8 mouse cellular contexts compared by ENCODE assay signal in the genomic region with DNA sequence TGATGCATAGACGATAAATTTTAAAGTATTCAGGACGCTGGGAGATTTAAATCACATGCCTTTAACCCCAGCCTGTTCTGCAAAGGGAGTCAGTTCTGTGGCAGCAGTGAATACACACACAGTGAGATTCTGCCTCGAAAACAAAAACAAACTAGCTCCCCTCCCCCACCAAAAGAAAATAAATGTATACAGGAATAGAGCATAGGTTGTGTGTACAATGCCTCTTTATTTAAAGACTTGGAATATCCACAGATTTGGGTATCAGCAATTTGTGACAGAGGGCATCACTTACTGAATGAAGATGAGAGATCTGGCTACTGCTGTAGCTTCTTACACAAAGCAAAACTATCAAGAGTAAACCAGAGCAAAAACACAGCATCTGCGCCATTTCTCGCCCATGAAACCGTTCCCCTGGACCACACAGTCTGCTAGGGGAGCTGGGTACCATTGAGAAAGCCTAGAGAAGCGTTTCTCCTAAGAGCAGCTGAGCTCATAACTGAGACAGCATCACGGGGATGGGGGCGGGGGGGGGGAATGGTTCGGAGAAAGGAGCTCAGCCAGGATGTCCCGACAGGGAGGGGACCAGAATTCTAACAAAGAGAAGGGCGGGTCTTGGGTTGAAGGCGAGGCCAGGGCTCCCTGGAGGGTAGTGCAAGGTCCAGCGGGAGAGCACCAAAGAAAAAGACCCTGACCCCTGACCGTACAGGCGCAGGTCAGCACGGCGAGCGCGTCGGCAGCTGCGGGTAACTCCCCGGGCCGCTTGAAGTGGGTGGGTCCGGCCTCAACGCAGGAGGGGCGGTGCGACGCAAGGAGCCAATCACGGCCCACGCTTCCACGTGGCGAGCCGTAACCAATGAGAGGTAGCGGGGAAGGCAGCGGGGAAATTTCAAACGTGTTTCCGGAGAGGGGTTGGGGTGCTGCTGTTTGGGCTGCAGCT. TPM values are rescaled to one million over a fixed set of nuclear protein-coding genes. Genes with fewer than 3 reads are reported as not detected.
DNase-seq lines count a peak whose midpoint lies in the region; ATAC-seq lines count a peak whose summit lies in the region.

Gene Ttk (plus strand): TSS at position 879 of the 937 bp plus-strand sequence.

- DNase-seq in NIH3T3 (ENCODE audit: low read depth), result peak; percentile 92
- peak; percentile 94 to 96 for DNase-seq in cerebellum, postnatal 10 days
- peak; percentile 85 to 90 for DNase-seq in frontal cortex, postnatal 14 days (ENCODE audit: low spot score in 2 of 2)
- DNase-seq in hindbrain, embryonic 14.5 days (ENCODE audit: low spot score), result peak; percentile 93
- peak; percentile 87 to 89 for DNase-seq in layer of hippocampus, postnatal 36 days
- DNase-seq in lung, postnatal 36 days, result peak; percentile 93
- peak; percentile 95 for DNase-seq in retina, postnatal 1 day
- peak; percentile 84 to 86 for DNase-seq in urinary bladder, adult 18-20 months (ENCODE audit: low spot score in 2 of 2)

- H3K27me3 ChIP-seq in hindbrain, embryonic 14.5 days (ENCODE audit: control insufficient read depth, insufficient read depth, low read length), result no peaks in the 10 kb centered on the region

- 1% methylated on average over 38 of the region's 38 CpGs for WGBS in hindbrain, embryonic 14.5 days

- peak within 1 kb of the TSS; percentile 85 for H3K9ac ChIP-seq in hindbrain, embryonic 14.5 days

- no peaks in the 10 kb centered on the region for H3K9me3 ChIP-seq in hindbrain, embryonic 14.5 days (ENCODE audit: control insufficient read depth, low read length)

- peak within 1 kb of the TSS; percentile 76 for H3K4me2 ChIP-seq in hindbrain, embryonic 14.5 days (replicated peaks)

- peak within 1 kb of the TSS; percentile 59 for H3K4me3 ChIP-seq in hindbrain, embryonic 14.5 days (replicated peaks; ENCODE audit: low read length)

- peak; percentile 100 for ATAC-seq in hindbrain, embryonic 14.5 days (ENCODE audit: low FRiP score)

- H3K4me1 ChIP-seq in hindbrain, embryonic 14.5 days (replicated peaks; ENCODE audit: control insufficient read depth, insufficient read depth, low read length), result peaks cover 6% of the 10 kb centered on the region

- H3K27ac ChIP-seq in hindbrain, embryonic 14.5 days, result peak within 1 kb of the TSS; percentile 98

- no peaks in the 10 kb centered on the region for H3K36me3 ChIP-seq in hindbrain, embryonic 14.5 days (replicated peaks; ENCODE audit: control insufficient read depth, insufficient read depth)

RNA-seq across cellular contexts. Expression of gene Ttk, which starts in this region (rescaled TPM):
- 4.6 and 5.6 TPM in 2 replicates for polyA plus RNA-seq in hindbrain, embryonic 14.5 days (2014; fragmentation: Nextera tagmentation; extraction: Ambion mirVana)
- total RNA-seq in layer of hippocampus, postnatal 36 days (2021), result under 1 TPM; 0.66 to 0.72 TPM

Comparison
In these comparisons a context has a peak if more than half of its experiments do, and no peak if none do; other contexts are left out.
1. Peak in every context shown above with its lines: DNase-seq, ATAC-seq, H3K4me3 ChIP-seq and H3K27ac ChIP-seq.
2. Peak in DNase-seq in layer of hippocampus, postnatal 36 days; RNA of the gene not detected or under 1 TPM.